Mouse (Mus musculus): ENCODE results near the gene Prickle3.

DNA sequence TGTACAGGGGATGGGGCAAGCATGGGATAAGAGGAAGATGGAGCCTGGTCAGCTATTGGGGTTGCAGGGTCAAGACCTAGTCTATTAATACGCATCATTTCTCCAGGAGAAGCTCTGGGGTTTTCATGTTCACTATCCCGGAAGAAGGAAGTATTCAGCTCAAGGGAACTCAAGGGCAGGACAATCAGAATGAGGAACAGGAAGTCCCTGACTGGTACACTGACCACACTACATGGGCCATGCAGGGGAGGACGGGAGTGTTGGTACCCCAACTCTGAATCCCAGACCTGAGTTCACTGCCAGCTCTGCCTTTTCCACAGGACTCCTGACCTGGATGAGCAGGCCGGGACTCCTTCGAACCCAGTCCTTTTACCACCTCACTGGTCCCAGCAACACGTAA is 24.5 kb upstream of the Prickle3 start:
- TF ChIP-seq POLR2A (IDR thresholded peaks at IDR 0.05; ENCODE audit: low read depth, low read length) (no peak), CTCF (IDR thresholded peaks at IDR 0.05; ENCODE audit: extremely low read depth, insufficient read depth, insufficient read length, insufficient replicate concordance) (no peak)

Data from spleen, adult 2 months (tissue).